Mouse (Mus musculus) heart, embryonic 12.5 days (tissue): ENCODE data around the gene Atoh8. TPM values are rescaled to one million over a fixed set of nuclear protein-coding genes. Genes with fewer than 3 reads are reported as not detected.

Experiments
- ATAC-seq: fragments of 200-750 bp; cut with Nextera tagmentation; 2 replicates; pipeline ENCODE4 v1.8.0; 2017; ENCODE audit warnings: moderate TSS enrichment, moderate library complexity; ENCODE audit not compliant: insufficient number of reproducible peaks, low FRiP score
- H3K27ac ChIP-seq: fragments of 300-500 bp; sonication (generic); 2 replicates; pipeline ENCODE4 v1.5.1; 2016; ENCODE audit warnings: mild to moderate bottlenecking, moderate library complexity; ENCODE audit not compliant: poor library complexity, severe bottlenecking
- H3K27me3 ChIP-seq: fragments of 300-500 bp; sonication (generic); replicated peaks from 2 replicates; pipeline ENCODE4 v1.6.1; 2016; ENCODE audit warnings: mild to moderate bottlenecking, moderate library complexity
- H3K36me3 ChIP-seq: fragments of 300-500 bp; sonication (generic); 2 replicates; pipeline ENCODE4 v1.6.1; 2016; ENCODE audit warnings: mild to moderate bottlenecking, moderate library complexity
- H3K4me1 ChIP-seq: fragments of 300-500 bp; sonication (generic); replicated peaks from 2 replicates; pipeline ENCODE4 v1.6.1; 2016; ENCODE audit warnings: mild to moderate bottlenecking
- H3K4me2 ChIP-seq: fragments of 300-500 bp; sonication (generic); 2 replicates; pipeline ENCODE4 v1.6.1; 2016; ENCODE audit warnings: mild to moderate bottlenecking, moderate library complexity
- H3K4me3 ChIP-seq: fragments of 300-500 bp; sonication (generic); 2 replicates; pipeline ENCODE4 v1.5.1; 2016; ENCODE audit warnings: mild to moderate bottlenecking
- H3K9ac ChIP-seq: fragments of 300-500 bp; sonication (generic); 2 replicates; pipeline ENCODE4 v1.6.1; 2016; ENCODE audit warnings: mild to moderate bottlenecking, moderate library complexity
- H3K9me3 ChIP-seq: fragments of 300-500 bp; sonication (generic); replicated peaks from 2 replicates; pipeline ENCODE4 v1.6.1; 2016; ENCODE audit warnings: mild to moderate bottlenecking, moderate library complexity
- WGBS: fragments of 180-500 bp; shearing (Covaris S2); methylation state at CpG from one replicate; pipeline ENCODE4 v1.1.7; 2016; 5-methylcytosine and 5-hydroxymethylcytosine counted together
- polyA plus RNA-seq: library from polyadenylated mRNA; unstranded; fragments of >200 nt; fragmentation: Nextera tagmentation; extraction: Ambion mirVana; gene quantifications from 2 replicates; pipeline ENCODE4 v1.2.1, GENCODE M21; 2016

Atoh8 gene
- polyA plus RNA-seq, 1 experiment from 2014 or later = 14.9 TPM

DNA sequence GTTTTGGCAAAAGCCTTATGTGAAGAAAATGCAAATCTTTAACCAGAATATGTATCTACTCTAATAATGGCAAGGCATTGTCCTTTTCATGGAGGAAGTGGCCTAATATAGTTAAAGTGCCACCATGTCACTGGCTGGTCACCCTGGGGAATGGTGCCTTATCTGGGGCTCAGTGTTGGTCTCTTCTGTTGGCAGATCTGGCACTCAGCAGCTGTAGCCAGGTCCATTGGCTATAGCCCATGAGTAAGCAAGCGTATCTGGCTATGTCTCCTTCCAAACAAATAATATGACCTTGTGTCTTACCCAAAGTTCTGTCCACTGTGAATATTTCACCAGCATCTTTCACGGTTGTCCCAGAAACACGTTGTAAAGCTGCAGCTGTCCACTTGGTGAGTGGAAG, 64.0 kb downstream of the Atoh8 start:
- no peak for ATAC-seq
- Histone ChIP-seq H3K27me3 (no peaks in the 10 kb centered on the region), H3K36me3 (no peaks in the 10 kb centered on the region), H3K9ac (no peak overlapping the region), H3K27ac (no peak overlapping the region), H3K4me2 (no peak overlapping the region), H3K4me1 (no peaks in the 10 kb centered on the region), H3K9me3 (no peaks in the 10 kb centered on the region), H3K4me3 (no peak overlapping the region)
- WGBS = 79% methylated on average over 3 of the region's 3 CpGs

DNA sequence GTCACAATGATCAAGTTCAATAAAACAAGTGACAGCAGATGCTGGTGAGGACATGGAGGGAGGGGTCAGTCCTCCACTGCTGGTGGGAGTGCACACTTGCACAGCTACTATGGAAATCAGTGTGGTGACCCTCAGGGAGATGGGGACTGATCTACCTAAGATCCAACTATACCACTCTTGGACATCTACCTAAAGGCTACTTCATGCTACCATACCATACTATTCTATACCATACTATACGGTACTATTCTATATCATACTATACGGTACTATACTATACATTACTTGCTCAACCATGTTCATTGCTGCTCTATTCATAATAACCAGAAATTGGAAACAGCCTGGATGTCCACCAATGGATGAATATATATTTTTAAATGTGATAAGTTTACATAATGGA, 69.5 kb downstream of the Atoh8 start:
- WGBS = 36% methylated on average over 2 of the region's 2 CpGs
- Histone ChIP-seq H3K4me1 (peaks cover 23% of the 10 kb centered on the region), H3K4me3 (no peak overlapping the region), H3K27ac (no peak overlapping the region), H3K27me3 (no peaks in the 10 kb centered on the region), H3K4me2 (no peak overlapping the region), H3K36me3 (no peaks in the 10 kb centered on the region), H3K9ac (no peak overlapping the region), H3K9me3 (no peaks in the 10 kb centered on the region)
- no peak for ATAC-seq

DNA sequence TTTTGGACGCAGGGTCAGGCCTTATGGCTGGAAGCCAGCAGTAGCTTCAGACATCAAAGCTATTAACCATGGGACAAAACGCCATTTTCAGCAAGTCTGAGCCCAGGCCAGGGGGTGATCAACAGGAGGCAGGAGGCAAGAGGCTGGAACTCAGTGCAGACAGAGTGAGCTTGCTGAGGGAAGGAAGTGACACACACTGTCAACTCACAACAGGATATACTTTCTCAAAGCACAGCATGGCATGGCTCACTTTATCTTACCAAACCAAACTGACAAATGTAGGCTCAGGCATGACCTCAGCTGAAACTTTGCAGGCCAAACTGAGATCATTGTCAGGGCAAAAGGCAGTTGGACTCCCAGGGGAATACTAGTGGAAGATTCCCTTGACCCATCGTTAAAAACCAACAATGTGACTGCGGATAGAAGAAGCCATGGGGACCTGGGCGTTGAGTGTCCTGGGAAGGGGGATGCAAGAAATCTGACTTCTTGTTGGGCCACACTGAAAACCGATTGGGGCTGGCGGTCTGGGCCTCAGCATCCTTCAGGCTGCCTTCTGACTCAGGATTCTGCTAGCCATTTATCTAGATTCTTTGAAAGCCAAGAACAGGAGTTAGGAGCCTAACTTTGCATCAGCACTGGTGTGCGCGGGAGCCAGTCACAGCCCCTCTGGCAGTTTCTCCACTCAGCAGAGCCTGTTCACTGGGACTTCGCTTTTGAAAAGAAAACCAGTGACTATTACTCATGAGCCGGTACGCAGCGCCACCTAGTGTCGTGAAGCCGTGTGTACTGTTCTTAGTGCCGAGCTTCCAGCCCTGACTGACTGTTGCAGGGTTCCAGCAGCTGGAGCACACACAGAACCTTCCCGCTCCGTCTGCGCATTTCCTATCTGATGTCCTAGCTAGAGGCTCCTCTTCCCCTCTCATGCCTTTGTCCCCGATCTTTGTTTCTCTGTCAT, 70.8 kb downstream of the Atoh8 start:
- Histone ChIP-seq H3K4me3 (no peak overlapping the region), H3K27ac (peak overlapping the region; percentile 7; the same call in 1 of the 2 replicates), H3K4me2 (peak overlapping the region; percentile 47), H3K27me3 (no peaks in the 10 kb centered on the region), H3K9me3 (no peaks in the 10 kb centered on the region), H3K4me1 (peaks cover 26% of the 10 kb centered on the region), H3K36me3 (no peaks in the 10 kb centered on the region), H3K9ac (no peak overlapping the region; the same call in 1 of the 2 replicates)
- WGBS = 14% methylated on average over 20 of the region's 20 CpGs
- peak; percentile 76 for ATAC-seq

DNA sequence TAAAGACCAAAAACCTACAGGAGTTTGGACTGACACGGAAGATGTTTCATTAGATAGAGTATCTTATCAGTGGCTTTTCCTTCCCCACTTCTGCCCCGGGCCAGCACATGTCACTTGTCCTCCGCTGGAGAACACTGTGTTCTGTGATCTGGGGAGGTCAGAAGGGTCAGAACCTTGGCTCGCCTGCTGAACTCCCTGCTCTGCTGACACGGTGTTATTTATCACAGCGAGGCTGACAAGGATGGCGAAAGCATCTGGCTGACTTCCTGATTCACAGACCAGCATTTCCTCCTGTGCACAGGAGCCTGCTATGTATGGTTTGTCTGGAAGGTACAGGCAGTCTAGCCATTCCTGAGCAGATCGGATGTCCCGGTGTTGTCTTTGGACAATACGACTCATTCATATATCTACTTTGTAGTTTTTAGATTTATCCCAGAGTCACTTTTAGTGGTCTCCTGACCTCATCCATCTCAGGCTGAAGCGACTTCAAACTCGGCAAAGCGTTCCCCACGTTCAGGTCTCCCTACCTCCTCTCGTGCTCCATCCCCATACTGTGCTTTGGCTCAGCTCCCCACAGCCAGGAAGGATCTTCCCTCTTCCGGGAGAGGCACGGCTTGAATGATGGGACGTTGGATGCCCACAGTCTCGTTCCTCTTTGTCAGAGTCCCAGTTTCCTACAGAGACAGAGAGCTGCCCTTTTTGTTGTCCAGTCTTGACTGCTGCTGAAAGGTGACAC, 73.1 kb downstream of the Atoh8 start:
- Histone ChIP-seq H3K4me2 (peak overlapping the region; percentile 27), H3K27ac (no peak overlapping the region; the same call in 1 of the 2 replicates), H3K9me3 (no peaks in the 10 kb centered on the region), H3K27me3 (no peaks in the 10 kb centered on the region), H3K4me3 (no peak overlapping the region), H3K36me3 (no peaks in the 10 kb centered on the region), H3K4me1 (peaks cover 26% of the 10 kb centered on the region), H3K9ac (no peak overlapping the region)
- peak; percentile 26; the same call in 1 of the 2 replicates for ATAC-seq
- 25% methylated on average over 19 of the region's 19 CpGs for WGBS

DNA sequence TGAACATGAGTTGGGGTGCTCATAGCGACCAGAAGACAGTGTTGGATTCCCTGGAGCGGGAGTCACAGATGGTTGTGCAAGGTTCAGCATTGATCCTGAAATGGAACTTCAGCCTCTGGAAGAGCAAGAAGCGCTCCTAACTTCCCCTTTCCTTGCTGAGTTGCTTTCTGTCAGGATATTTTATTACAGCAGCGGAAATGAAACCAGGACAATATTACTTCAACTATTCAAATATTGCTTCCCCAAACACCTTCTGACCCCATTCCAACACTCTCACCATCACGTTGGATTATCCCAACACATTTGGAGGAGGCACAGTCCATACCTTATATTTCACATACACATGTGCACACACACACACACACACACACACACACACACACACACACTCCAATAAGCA, 73.6 kb downstream of the Atoh8 start:
- H3K4me3 ChIP-seq = no peak overlapping the region
- peaks cover 26% of the 10 kb centered on the region for H3K4me1 ChIP-seq
- no peak overlapping the region for H3K27ac ChIP-seq
- H3K4me2 ChIP-seq = peak overlapping the region; percentile 27; the same call in 1 of the 2 replicates
- H3K27me3 ChIP-seq = no peaks in the 10 kb centered on the region
- no peaks in the 10 kb centered on the region for H3K36me3 ChIP-seq
- no peak overlapping the region for H3K9ac ChIP-seq
- 77% methylated on average over 5 of the region's 5 CpGs for WGBS
- ATAC-seq = no peak
- no peaks in the 10 kb centered on the region for H3K9me3 ChIP-seq

DNA sequence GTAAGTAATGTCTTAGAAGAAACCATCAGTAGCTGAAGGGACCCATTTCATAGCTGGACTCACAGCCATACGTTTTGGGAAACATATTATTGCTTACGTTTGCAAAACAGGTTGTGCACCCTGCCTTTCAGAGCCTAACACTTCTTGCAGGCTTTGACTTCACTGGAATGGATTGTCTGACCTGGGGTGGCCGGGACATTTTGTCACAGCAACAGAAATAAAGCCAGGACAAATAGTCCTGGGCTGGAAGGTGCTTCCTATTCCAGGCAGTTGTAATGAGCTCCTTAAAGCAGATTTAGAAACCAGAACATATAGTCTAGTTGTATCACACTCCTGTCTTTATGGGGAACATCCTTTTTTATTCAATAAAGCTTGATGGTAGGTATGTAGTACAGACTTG, 74.4 kb downstream of the Atoh8 start:
- Histone ChIP-seq H3K4me1 (peaks cover 26% of the 10 kb centered on the region), H3K4me2 (no peak overlapping the region), H3K36me3 (peaks cover 2% of the 10 kb centered on the region; the same call in 1 of the 2 replicates), H3K27ac (no peak overlapping the region), H3K27me3 (no peaks in the 10 kb centered on the region), H3K9me3 (no peaks in the 10 kb centered on the region), H3K9ac (no peak overlapping the region), H3K4me3 (no peak overlapping the region)
- no peak for ATAC-seq
- 78% methylated on average over 3 of the region's 3 CpGs for WGBS

DNA sequence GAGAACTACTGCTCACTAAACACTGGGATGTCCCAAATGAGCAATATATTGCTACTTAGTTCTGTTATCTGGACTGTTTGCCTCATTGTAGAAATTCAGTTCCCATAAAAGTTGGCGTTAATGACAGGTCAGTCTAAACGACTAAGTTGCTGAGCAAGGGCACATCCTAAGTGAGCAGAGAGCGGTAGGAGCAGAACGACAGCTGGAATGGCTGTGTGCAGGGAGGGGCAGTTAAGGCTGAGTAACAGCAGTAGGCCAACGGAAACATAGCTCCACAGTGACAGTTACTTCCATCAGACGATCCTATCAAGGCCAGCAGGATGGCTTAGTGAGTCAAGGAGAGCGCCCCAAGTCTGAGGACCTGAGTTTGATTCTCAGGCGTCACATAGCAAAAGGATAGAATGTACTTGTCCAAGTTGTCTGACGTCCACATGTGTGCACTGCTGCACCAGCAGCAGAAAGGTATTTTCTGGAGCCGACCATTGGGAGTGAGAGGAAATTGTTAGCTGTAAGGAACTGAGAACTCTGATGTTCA, 75.4 kb downstream of the Atoh8 start:
- H3K4me1 ChIP-seq = peaks cover 26% of the 10 kb centered on the region
- H3K4me2 ChIP-seq = no peak overlapping the region
- H3K27ac ChIP-seq = no peak overlapping the region
- 67% methylated on average over 10 of the region's 10 CpGs for WGBS
- H3K4me3 ChIP-seq = no peak overlapping the region
- no peaks in the 10 kb centered on the region for H3K9me3 ChIP-seq
- no peak for ATAC-seq
- no peaks in the 10 kb centered on the region for H3K27me3 ChIP-seq
- H3K36me3 ChIP-seq = peaks cover 13% of the 10 kb centered on the region
- no peak overlapping the region for H3K9ac ChIP-seq

DNA sequence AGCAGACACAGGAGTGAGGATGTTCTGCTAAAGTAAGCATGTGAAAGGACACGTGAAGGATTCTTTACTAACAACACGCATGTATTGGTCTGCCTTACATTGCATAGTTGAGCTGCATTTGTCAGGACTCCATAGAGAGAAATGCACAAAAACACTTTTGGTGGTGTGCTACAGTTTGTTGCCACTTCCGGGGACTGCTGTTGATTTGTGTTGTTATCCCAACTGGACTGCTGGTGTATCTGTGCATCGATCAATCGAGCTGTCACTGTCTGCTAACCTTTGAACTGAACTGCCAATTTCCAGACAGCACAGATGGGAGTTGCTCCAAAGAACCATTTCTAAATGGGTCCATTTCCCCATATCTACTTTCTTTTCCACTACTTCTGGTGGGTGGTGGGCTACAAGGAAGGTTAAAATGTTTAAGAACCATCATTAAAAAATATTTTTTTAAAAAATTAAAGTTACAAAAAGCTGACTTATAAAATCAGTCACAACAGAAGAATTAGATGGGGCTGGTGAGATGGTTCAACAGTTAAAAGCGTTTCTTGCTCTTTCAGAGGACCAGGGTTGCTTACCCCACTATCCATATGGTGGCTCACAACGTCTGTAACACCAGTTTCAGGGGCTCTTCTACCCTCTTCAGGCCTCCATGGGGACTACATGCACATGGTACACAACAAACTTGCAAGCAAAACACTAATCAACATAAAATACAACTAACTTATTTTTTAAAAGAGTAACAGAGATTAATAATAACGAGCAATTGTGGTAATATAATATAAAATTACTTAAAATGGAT, 76.2 kb downstream of the Atoh8 start:
- WGBS = 83% methylated on average over 8 of the region's 8 CpGs
- Histone ChIP-seq H3K36me3 (peaks cover 18% of the 10 kb centered on the region), H3K4me3 (no peak overlapping the region), H3K4me2 (no peak overlapping the region), H3K9ac (no peak overlapping the region), H3K9me3 (no peaks in the 10 kb centered on the region), H3K27me3 (no peaks in the 10 kb centered on the region), H3K4me1 (peaks cover 19% of the 10 kb centered on the region), H3K27ac (no peak overlapping the region)
- no peak for ATAC-seq
